13 mouse cellular contexts compared by ENCODE assay signal in the genomic region with DNA sequence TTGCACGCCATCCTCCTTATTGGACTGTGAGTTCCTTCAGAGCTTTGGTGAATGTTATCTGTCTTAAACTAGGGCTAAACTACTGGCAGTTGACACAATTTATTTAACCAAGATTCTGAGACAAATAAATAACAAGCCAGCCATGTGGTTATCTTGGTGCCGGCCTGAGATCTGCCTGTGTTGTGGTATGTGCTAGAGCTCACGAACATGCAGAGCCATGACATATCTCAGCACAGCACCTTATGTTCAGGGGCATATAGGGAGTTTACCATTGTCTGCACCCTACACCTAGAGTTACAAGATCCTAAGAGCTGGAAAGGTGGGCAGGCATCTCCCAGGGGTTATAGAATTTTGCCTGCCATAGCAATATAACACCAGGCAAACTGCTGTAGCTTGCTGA.
"Had no signal": no experiment of that assay in that cellular context is flagged by ENCODE, and none has a peak within 500 bp of the region (broad histone marks: within the 10 kb centered on the region; RNA-seq: fewer than 3 reads in every experiment).

No protein-coding gene starts in this region.

- H3K27ac ChIP-seq: kidney, embryonic 15.5 days; layer of hippocampus, adult 2 months; limb, embryonic 12.5 days; neural tube, embryonic 15.5 days had no signal

- H3K9ac ChIP-seq: kidney, embryonic 15.5 days; limb, embryonic 12.5 days; lung, embryonic 14.5 days; neural tube, embryonic 15.5 days had no signal

- DNase-seq: kidney, adult 2 months; kidney, postnatal 14 days; lung, embryonic 14.5 days; lung, postnatal 4 days; midbrain, embryonic 14.5 days; right cerebral cortex, adult 18-20 months; right cerebral cortex, postnatal 25 days had no signal

- H3K4me3 ChIP-seq: kidney, embryonic 15.5 days; layer of hippocampus, adult 2 months; limb, embryonic 12.5 days; myocyte; neural tube, embryonic 15.5 days had no signal

- H3K9me3 ChIP-seq: kidney, embryonic 15.5 days; limb, embryonic 12.5 days; neural tube, embryonic 15.5 days had no signal

- ATAC-seq: intestine, embryonic 16.5 days had no signal

- H3K27me3 ChIP-seq: kidney, embryonic 15.5 days; limb, embryonic 12.5 days; neural tube, embryonic 15.5 days had no signal

- H3K4me2 ChIP-seq: kidney, embryonic 15.5 days; limb, embryonic 12.5 days; lung, embryonic 14.5 days; neural tube, embryonic 15.5 days had no signal
